Comparison of ENCODE assay signal across 20 mouse cellular contexts in the genomic region with DNA sequence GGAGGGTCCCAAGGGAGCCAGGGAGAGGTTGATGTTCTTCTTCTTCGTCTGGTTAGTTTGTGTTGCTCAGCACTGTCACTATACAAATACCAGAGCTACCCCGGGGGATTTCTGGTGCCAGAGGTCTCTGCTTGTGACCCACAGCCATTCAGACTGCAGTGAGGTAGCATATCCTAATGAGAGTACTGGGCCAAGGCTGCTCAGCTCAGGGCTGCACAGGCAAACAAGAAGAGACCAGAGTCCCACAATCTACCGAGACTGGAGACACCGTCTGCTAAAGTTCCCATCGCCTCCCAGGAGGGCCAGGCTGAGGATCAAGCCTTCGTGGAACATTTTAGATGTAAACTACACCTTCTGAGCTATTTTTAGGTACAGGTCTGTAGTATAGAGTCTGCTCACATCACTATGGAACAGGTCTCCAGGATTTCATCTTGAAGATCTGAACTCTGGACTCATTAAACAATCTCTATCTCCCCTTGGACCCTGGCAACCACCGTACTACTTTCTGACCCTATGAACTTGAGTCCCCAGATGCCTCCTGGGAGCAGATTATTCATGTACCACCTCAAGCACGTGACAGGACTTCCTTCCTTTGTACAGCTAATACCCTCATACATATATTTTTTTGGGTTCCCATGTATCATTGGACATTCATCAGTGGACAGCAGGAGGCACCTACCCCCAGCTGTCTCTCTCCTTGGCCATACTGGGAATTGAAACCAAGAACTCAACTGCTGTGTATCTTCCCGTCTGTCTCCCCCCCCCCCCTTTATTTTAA. TPM values are rescaled to one million over a fixed set of nuclear protein-coding genes. Genes with fewer than 3 reads are reported as not detected.
A peak's percentile ranks its signal among the peaks of the same experiment; 100 is the strongest.
DNase-seq lines count a peak whose midpoint lies in the region; ATAC-seq and TF ChIP-seq lines count a peak whose summit lies in the region.
"Had no signal": no experiment of that assay in that cellular context is flagged by ENCODE, and none has a peak within 500 bp of the region (broad histone marks: within the 10 kb centered on the region; RNA-seq: fewer than 3 reads in every experiment).

No protein-coding gene starts in this region.

- TF ChIP-seq RAD21 in CH12.LX (IDR thresholded peaks at IDR 0.05; ENCODE audit: low read depth, low read length) = no peak

- in situ Hi-C loops in CH12.LX (cut with MboI; ENCODE audit: low pct_ligation_motif_present, low pct_unique_long_range_greater_than_20kb, low sequenced_read_pairs) = no loop called here

- peak overlapping the region; percentile 25 for H3K27ac ChIP-seq in heart, embryonic 10.5 days
- no peak overlapping the region for H3K27ac ChIP-seq in CH12.LX (ENCODE audit: insufficient read depth, low read depth)
- H3K27ac ChIP-seq in intestine, embryonic 15.5 days = 0 out of 2 replicates have a peak overlapping the region, but pooled peaks have one; percentile 17
- H3K27ac ChIP-seq: embryonic facial prominence, embryonic 12.5 days; forebrain, embryonic 13.5 days; hindbrain, embryonic 12.5 days had no signal

- H3K4me1 ChIP-seq in heart, embryonic 10.5 days = peaks cover 19% of the 10 kb centered on the region
- peaks cover 7 to 24% of the 10 kb centered on the region in 2 experiments for H3K4me1 ChIP-seq in CH12.LX (ENCODE audit: control insufficient read depth in 1 of 2, insufficient read depth in 2 of 2)
- peaks cover 29% of the 10 kb centered on the region for H3K4me1 ChIP-seq in intestine, embryonic 15.5 days (replicated peaks)
- H3K4me1 ChIP-seq: embryonic facial prominence, embryonic 12.5 days; hindbrain, embryonic 12.5 days had no signal

- no peak for DNase-seq in heart, embryonic 10.5 days (ENCODE audit: low spot score)
- DNase-seq in heart, adult 11 months = no peak
- DNase-seq in CH12.LX (ENCODE audit: extremely low read depth) = peak; percentile 49
- DNase-seq in splenic B cell, adult 2 months (ENCODE audit: low read depth, low spot score) = peak; percentile 66
- no peak for DNase-seq in layer of hippocampus, postnatal 14 days (ENCODE audit: low spot score in 2 of 2)
- no peak for DNase-seq in thymus, postnatal 25 days
- DNase-seq: adrenal gland, postnatal 10 days; cerebellum, adult 11 months; cerebellum, adult 9-10 months; cerebellum, postnatal 25 days; forebrain, postnatal 0 days; gastrocnemius, postnatal 14 days; heart, postnatal 10 days; heart, postnatal 4 days had no signal

- H3K4me3 ChIP-seq in heart, embryonic 10.5 days = no peak overlapping the region
- H3K4me3 ChIP-seq in CH12.LX (replicated peaks in 1 of 3; ENCODE audit: low read depth in 2 of 3, low read length in 2 of 3, poor library complexity in 1 of 3) = no peak overlapping the region
- H3K4me3 ChIP-seq in intestine, embryonic 15.5 days (replicated peaks) = no peak overlapping the region
- H3K4me3 ChIP-seq: embryonic facial prominence, embryonic 12.5 days; forebrain, embryonic 13.5 days; hindbrain, embryonic 12.5 days had no signal

- 70% methylated on average over 9 of the region's 9 CpGs for WGBS in heart, embryonic 10.5 days
- 40% methylated on average over 9 of the region's 9 CpGs for WGBS in intestine, embryonic 15.5 days

- TF ChIP-seq EP300 in CH12.LX (IDR thresholded peaks at IDR 0.05; ENCODE audit: low read length) = 0 out of 2 replicates have a peak, but pooled peaks have one; percentile 47

- no peak for TF ChIP-seq POLR2A in CH12.LX (IDR thresholded peaks at IDR 0.05; ENCODE audit: low read depth, low read length)

- ATAC-seq in intestine, embryonic 15.5 days = peak; percentile 81
- no peak for ATAC-seq in activated CD4-positive, CD25-positive, alpha-beta regulatory T cell, adult 4 months
- ATAC-seq: forebrain, embryonic 13.5 days; forebrain, postnatal 0 days; hindbrain, embryonic 16.5 days had no signal

- no peaks in the 10 kb centered on the region for H3K79me2 ChIP-seq in CH12.LX (replicated peaks; ENCODE audit: control insufficient read depth, extremely low read depth, insufficient read depth, poor library complexity, severe bottlenecking)

- TF ChIP-seq CTCF in CH12.LX (conservative IDR thresholded peaks at IDR 0.05 in 1 of 2, IDR thresholded peaks at IDR 0.05 in 1 of 2; ENCODE audit: low read depth in 2 of 2, low read length in 2 of 2) = no peak

- H3K27me3 ChIP-seq in heart, embryonic 10.5 days (ENCODE audit: insufficient read depth, poor library complexity, severe bottlenecking) = peaks cover 16% of the 10 kb centered on the region; the same call in 1 of the 2 replicates
- H3K27me3 ChIP-seq in CH12.LX (replicated peaks) = peaks cover 35% of the 10 kb centered on the region
- H3K27me3 ChIP-seq in intestine, embryonic 15.5 days (replicated peaks) = no peaks in the 10 kb centered on the region
- H3K27me3 ChIP-seq in splenic B cell, adult 2 months (ENCODE audit: control insufficient read depth, insufficient read depth, low read length, poor library complexity, severe bottlenecking) = peaks cover 1% of the 10 kb centered on the region; the same call in 1 of the 2 replicates
- H3K27me3 ChIP-seq: embryonic facial prominence, embryonic 12.5 days had no signal

- no peak overlapping the region for H3K9ac ChIP-seq in CH12.LX (ENCODE audit: insufficient read depth, low read depth)
- no peak overlapping the region for H3K9ac ChIP-seq in intestine, embryonic 15.5 days
- H3K9ac ChIP-seq: embryonic facial prominence, embryonic 12.5 days; forebrain, embryonic 13.5 days; forebrain, postnatal 0 days; hindbrain, embryonic 12.5 days had no signal

- no peaks in the 10 kb centered on the region for H3K36me3 ChIP-seq in heart, embryonic 10.5 days
- no peaks in the 10 kb centered on the region for H3K36me3 ChIP-seq in CH12.LX (replicated peaks in 1 of 2; ENCODE audit: control insufficient read depth in 1 of 2, insufficient read depth in 1 of 2, low read length in 1 of 2)
- no peaks in the 10 kb centered on the region for H3K36me3 ChIP-seq in intestine, embryonic 15.5 days
- no peaks in the 10 kb centered on the region for H3K36me3 ChIP-seq in splenic B cell, adult 2 months (ENCODE audit: control insufficient read depth, insufficient read depth, low read length, poor library complexity, severe bottlenecking)
- H3K36me3 ChIP-seq: embryonic facial prominence, embryonic 12.5 days; hindbrain, embryonic 12.5 days had no signal

- dilution Hi-C loops in CH12.LX (cut with MboI; ENCODE audit: extremely low pct_ligation_motif_present, extremely low pct_unique_long_range_greater_than_20kb, low sequenced_read_pairs) = no loop called here

- peak overlapping the region; percentile 37 for H3K4me2 ChIP-seq in CH12.LX (ENCODE audit: insufficient read depth, low read depth, poor library complexity, severe bottlenecking)
- no peak overlapping the region for H3K4me2 ChIP-seq in intestine, embryonic 15.5 days (replicated peaks)
- H3K4me2 ChIP-seq: embryonic facial prominence, embryonic 12.5 days; forebrain, embryonic 13.5 days; hindbrain, embryonic 12.5 days had no signal

- no peaks in the 10 kb centered on the region for H3K9me3 ChIP-seq in heart, embryonic 10.5 days
- H3K9me3 ChIP-seq in CH12.LX (replicated peaks; ENCODE audit: low read length) = no peaks in the 10 kb centered on the region
- H3K9me3 ChIP-seq in intestine, embryonic 15.5 days = no peaks in the 10 kb centered on the region
- H3K9me3 ChIP-seq: embryonic facial prominence, embryonic 12.5 days; forebrain, embryonic 13.5 days; hindbrain, embryonic 12.5 days had no signal

TF ChIP-seq in CH12.LX, 34 proteins besides CTCF, POLR2A, EP300 and RAD21 (continues in another document):
- peak; percentile 23; the same call in 1 of the 2 replicates for TF ChIP-seq NELFE (IDR thresholded peaks at IDR 0.05; ENCODE audit: low read depth, low read length)
- TF ChIP-seq CHD1 (IDR thresholded peaks at IDR 0.05; ENCODE audit: low read depth, low read length) = no peak
- TF ChIP-seq IRF4 (IDR thresholded peaks at IDR 0.05; ENCODE audit: low read depth, low read length) = peak; percentile 40; the same call in 1 of the 2 replicates
- TF ChIP-seq TBP (conservative IDR thresholded peaks at IDR 0.05; ENCODE audit: low read depth, low read length) = no peak
- TF ChIP-seq MYC (IDR thresholded peaks at IDR 0.05; ENCODE audit: low read depth, low read length) = no peak
- TF ChIP-seq MAZ (IDR thresholded peaks at IDR 0.05; ENCODE audit: low read depth, low read length) = 0 out of 2 replicates have a peak, but pooled peaks have one; percentile 42
- 0 out of 2 replicates have a peak, but pooled peaks have one; percentile 21 for TF ChIP-seq ELF1 (IDR thresholded peaks at IDR 0.05; ENCODE audit: low read depth, low read length)
- TF ChIP-seq SIN3A (IDR thresholded peaks at IDR 0.05; ENCODE audit: low read length) = no peak
- no peak for TF ChIP-seq JUND (conservative IDR thresholded peaks at IDR 0.05; ENCODE audit: low read depth, low read length)
- TF ChIP-seq GABPA (IDR thresholded peaks at IDR 0.05; ENCODE audit: insufficient replicate concordance, low read depth, low read length) = no peak
- TF ChIP-seq CHD2 (IDR thresholded peaks at IDR 0.05; ENCODE audit: low read length) = no peak
- TF ChIP-seq MXI1 (IDR thresholded peaks at IDR 0.05; ENCODE audit: low read depth, low read length) = no peak
- TF ChIP-seq RCOR1 (conservative IDR thresholded peaks at IDR 0.05; ENCODE audit: low read depth, low read length) = 0 out of 2 replicates have a peak, but pooled peaks have one; percentile 42
- peak; percentile 90 for TF ChIP-seq BHLHE40 (IDR thresholded peaks at IDR 0.05; ENCODE audit: low read depth, low read length)
- TF ChIP-seq ZKSCAN1 (IDR thresholded peaks at IDR 0.05; ENCODE audit: borderline replicate concordance, low read depth, low read length) = no peak
- no peak for TF ChIP-seq PAX5 (IDR thresholded peaks at IDR 0.05; ENCODE audit: low read length)

RNA-seq across cellular contexts. Expression of a gene that starts 15.3 kb away (rescaled TPM):
- 51.8 and 55.6 TPM in 2 replicates for polyA plus RNA-seq in heart, embryonic 10.5 days (2016; fragmentation: Nextera tagmentation; extraction: Ambion mirVana)
- total RNA-seq in CH12.LX (2012; rRNA removed) (32.9 and 35.5 TPM in 2 replicates), CH12.LX (2014; rRNA removed) (36.8 and 43.3 TPM in 2 replicates)
- 35.1 and 41.6 TPM in 2 replicates for polyA plus RNA-seq in CH12.LX (2012; ENCODE audit: insufficient read length, low read depth)
- 34.5 and 35.6 TPM in 2 replicates for polyA plus RNA-seq in intestine, embryonic 15.5 days (2015; fragmentation: Nextera tagmentation; extraction: Ambion mirVana)
- total RNA-seq in layer of hippocampus, postnatal 14 days (2021) = 10 to 100 TPM; 30.2 to 31.9 TPM
- 1 to 10 TPM; 7.0 to 7.9 TPM for polyA plus RNA-seq in activated CD4-positive, CD25-positive, alpha-beta regulatory T cell, adult 4 months (2017; shearing (Covaris generic))

RNA-seq across cellular contexts. Expression of a gene that starts 32.0 kb away (rescaled TPM):
- 12.2 and 17.4 TPM in 2 replicates for polyA plus RNA-seq in heart, embryonic 10.5 days (2016; fragmentation: Nextera tagmentation; extraction: Ambion mirVana)
- total RNA-seq in CH12.LX (2012; rRNA removed) = 0.17 and 0.30 TPM in 2 replicates
- total RNA-seq in CH12.LX (2014; rRNA removed) = 0.13 and 0.14 TPM in 2 replicates
- 0.15 TPM in 1 of 2 replicates, not detected in the other for polyA plus RNA-seq in CH12.LX (2012; ENCODE audit: insufficient read length, low read depth)
- 2.1 and 2.6 TPM in 2 replicates for polyA plus RNA-seq in intestine, embryonic 15.5 days (2015; fragmentation: Nextera tagmentation; extraction: Ambion mirVana)
- 10 to 100 TPM; 51.3 to 56.5 TPM for total RNA-seq in layer of hippocampus, postnatal 14 days (2021)
- under 1 TPM; 0.20 to 0.29 TPM for polyA plus RNA-seq in activated CD4-positive, CD25-positive, alpha-beta regulatory T cell, adult 4 months (2017; shearing (Covaris generic))

Comparison
In these comparisons a context has a peak if more than half of its experiments do, and no peak if none do; other contexts are left out.
1. DNase-seq: peak in CH12.LX (single experiment) and splenic B cell, adult 2 months (single experiment); none in heart, embryonic 10.5 days (single experiment), heart, adult 11 months (single experiment), layer of hippocampus, postnatal 14 days (0 of 2) and thymus, postnatal 25 days (single experiment).